Mouse (Mus musculus) limb, embryonic 15.5 days (tissue): ENCODE results near the gene Ebpl. TPM values are rescaled to one million over a fixed set of nuclear protein-coding genes. Genes with fewer than 3 reads are reported as not detected.
"Not testable (repeated sequence)": the region's sequence is repeated elsewhere in the genome, so short reads cannot be mapped to it uniquely, and the experiment has no call there.

Experiments used
- ATAC-seq: fragments of 200-750 bp; cut with Nextera tagmentation; 2 replicates; pipeline ENCODE4 v1.8.0; 2017; ENCODE audit warnings: low read depth, moderate TSS enrichment; ENCODE audit not compliant: insufficient number of reproducible peaks, low FRiP score, low TSS enrichment
- H3K27ac ChIP-seq: fragments of 300-500 bp; sonication (generic); 2 replicates; pipeline ENCODE4 v1.5.1; 2015; ENCODE audit warnings: moderate library complexity, mild to moderate bottlenecking, inconsistent platforms
- H3K27me3 ChIP-seq: fragments of 300-500 bp; sonication (generic); 2 replicates; pipeline ENCODE4 v1.6.1; 2015; ENCODE audit warnings: inconsistent platforms
- H3K36me3 ChIP-seq: fragments of 300-500 bp; sonication (generic); 2 replicates; pipeline ENCODE4 v1.6.1; 2015; ENCODE audit warnings: inconsistent platforms
- H3K4me1 ChIP-seq: fragments of 300-500 bp; sonication (generic); 2 replicates; pipeline ENCODE4 v1.6.1; 2015; ENCODE audit warnings: inconsistent platforms
- H3K4me2 ChIP-seq: fragments of 300-500 bp; sonication (generic); 2 replicates; pipeline ENCODE4 v1.6.1; 2015; ENCODE audit warnings: mild to moderate bottlenecking, inconsistent platforms
- H3K4me3 ChIP-seq: fragments of 300-500 bp; sonication (generic); 2 replicates; pipeline ENCODE4 v1.5.1; 2015; ENCODE audit warnings: mild to moderate bottlenecking, inconsistent platforms
- H3K9ac ChIP-seq: fragments of 300-500 bp; sonication (generic); 2 replicates; pipeline ENCODE4 v1.6.1; 2015; ENCODE audit warnings: inconsistent platforms
- H3K9me3 ChIP-seq: fragments of 300-500 bp; sonication (generic); 2 replicates; pipeline ENCODE4 v1.6.1; 2016; ENCODE audit warnings: inconsistent platforms
- WGBS: fragments of 180-500 bp; shearing (Covaris S2); methylation state at CpG from one replicate; pipeline ENCODE4 v1.1.7; 2015; 5-methylcytosine and 5-hydroxymethylcytosine counted together
- polyA plus RNA-seq: library from polyadenylated mRNA; unstranded; fragments of >200 nt; fragmentation: Nextera tagmentation; extraction: Ambion mirVana; gene quantifications from 2 replicates; pipeline ENCODE4 v1.2.1, GENCODE M21; 2015

The Ebpl gene
- polyA plus RNA-seq, 1 experiment from 2014 or later, result 13.4 TPM

GRCm38 (mm10) chr14:61354251-61355235 lies 5.7 kb downstream of the Ebpl start:
- Histone ChIP-seq H3K36me3 (no peaks in the 10 kb centered on the region; the same call in 1 of the 2 replicates), H3K9me3 (no peaks in the 10 kb centered on the region), H3K4me3 (no peak overlapping the region), H3K4me1 (peaks cover 4% of the 10 kb centered on the region; the same call in 1 of the 2 replicates), H3K27ac (no peak overlapping the region), H3K4me2 (no peak overlapping the region), H3K9ac (no peak overlapping the region), H3K27me3 (no peaks in the 10 kb centered on the region)
- ATAC-seq, result no peak
- WGBS, result 71% methylated on average over 10 of the region's 10 CpGs

- no peak for ATAC-seq
- WGBS, result 53% methylated on average over 6 of the region's 6 CpGs
Observed at GRCm38 (mm10) chr14:61350808-61351207, 9.4 kb downstream of the Ebpl start.

GRCm38 (mm10) chr14:61349876-61350275 lies 10.4 kb downstream of the Ebpl start:
- H3K9me3 ChIP-seq, result no peaks in the 10 kb centered on the region
- H3K4me3 ChIP-seq, result no peak overlapping the region
- no peaks in the 10 kb centered on the region for H3K36me3 ChIP-seq
- no peak overlapping the region for H3K27ac ChIP-seq
- 0 out of 2 replicates have a peak, but pooled peaks cover 4% of the 10 kb centered on the region for H3K4me1 ChIP-seq
- H3K27me3 ChIP-seq, result no peaks in the 10 kb centered on the region
- no peak overlapping the region for H3K4me2 ChIP-seq
- 88% methylated on average over 4 of the region's 4 CpGs for WGBS
- H3K9ac ChIP-seq, result no peak overlapping the region
- ATAC-seq, result no peak

More at GRCm38 (mm10) chr14:61350808-61351207, 9.4 kb downstream of the Ebpl start:
- H3K9me3 ChIP-seq, result no peaks in the 10 kb centered on the region
- no peaks in the 10 kb centered on the region for H3K36me3 ChIP-seq
- H3K4me3 ChIP-seq, result no peak overlapping the region
- H3K9ac ChIP-seq, result no peak overlapping the region
- H3K27ac ChIP-seq, result no peak overlapping the region
- H3K4me2 ChIP-seq, result no peak overlapping the region
- H3K27me3 ChIP-seq, result no peaks in the 10 kb centered on the region
- H3K4me1 ChIP-seq, result 0 out of 2 replicates have a peak, but pooled peaks cover 4% of the 10 kb centered on the region

GRCm38 (mm10) chr14:61346827-61347698 lies 13.2 kb downstream of the Ebpl start:
- H3K27me3 ChIP-seq, result no peaks in the 10 kb centered on the region
- WGBS, result 77% methylated on average over 10 of the region's 10 CpGs
- H3K36me3 ChIP-seq, result no peaks in the 10 kb centered on the region
- no peak overlapping the region for H3K9ac ChIP-seq
- H3K4me1 ChIP-seq, result 0 out of 2 replicates have a peak, but pooled peaks cover 3% of the 10 kb centered on the region
- ATAC-seq, result no peak
- H3K4me3 ChIP-seq, result no peak overlapping the region
- H3K27ac ChIP-seq, result no peak overlapping the region
- no peak overlapping the region for H3K4me2 ChIP-seq
- H3K9me3 ChIP-seq, result no peaks in the 10 kb centered on the region

GRCm38 (mm10) chr14:61344590-61344989 lies 15.6 kb downstream of the Ebpl start:
- Histone ChIP-seq H3K27me3 (no peaks in the 10 kb centered on the region), H3K9me3 (no peaks in the 10 kb centered on the region), H3K4me1 (no peaks in the 10 kb centered on the region), H3K4me3 (no peak overlapping the region), H3K27ac (no peak overlapping the region), H3K9ac (no peak overlapping the region), H3K4me2 (no peak overlapping the region), H3K36me3 (0 out of 2 replicates have a peak, but pooled peaks cover 4% of the 10 kb centered on the region)
- 67% methylated on average over 4 of the region's 5 CpGs for WGBS
- ATAC-seq, result no peak

GRCm38 (mm10) chr14:61339381-61339780 lies 20.9 kb downstream of the Ebpl start:
- H3K36me3 ChIP-seq, result peaks cover 8% of the 10 kb centered on the region; the same call in 1 of the 2 replicates
- no peak overlapping the region for H3K4me3 ChIP-seq
- H3K4me2 ChIP-seq, result no peak overlapping the region
- no peak for ATAC-seq
- no peak overlapping the region for H3K27ac ChIP-seq
- H3K9ac ChIP-seq, result no peak overlapping the region
- WGBS, result 68% methylated on average over 4 of the region's 4 CpGs
- no peaks in the 10 kb centered on the region for H3K27me3 ChIP-seq
- H3K9me3 ChIP-seq, result no peaks in the 10 kb centered on the region
- H3K4me1 ChIP-seq, result no peaks in the 10 kb centered on the region

GRCm38 (mm10) chr14:61330996-61331561 lies 29.2 kb downstream of the Ebpl start:
- H3K36me3 ChIP-seq, result peaks cover 4% of the 10 kb centered on the region; the same call in 1 of the 2 replicates
- no peak overlapping the region for H3K27ac ChIP-seq
- no peak for ATAC-seq
- H3K4me2 ChIP-seq, result no peak overlapping the region
- H3K9ac ChIP-seq, result no peak overlapping the region
- H3K4me1 ChIP-seq, result peaks cover 13% of the 10 kb centered on the region
- no peak overlapping the region for H3K4me3 ChIP-seq
- H3K9me3 ChIP-seq, result no peaks in the 10 kb centered on the region
- WGBS, result 13% methylated on average over 13 of the region's 13 CpGs
- no peaks in the 10 kb centered on the region for H3K27me3 ChIP-seq

GRCm38 (mm10) chr14:61330591-61330990 lies 29.6 kb downstream of the Ebpl start:
- no peak overlapping the region for H3K4me3 ChIP-seq

GRCm38 (mm10) chr14:61327618-61328450 lies 32.4 kb downstream of the Ebpl start:
- Histone ChIP-seq H3K27me3 (no peaks in the 10 kb centered on the region), H3K9ac (no peak overlapping the region), H3K4me2 (peak overlapping the region; percentile 36), H3K27ac (no peak overlapping the region), H3K4me3 (peak overlapping the region; percentile 15), H3K36me3 (no peaks in the 10 kb centered on the region), H3K9me3 (no peaks in the 10 kb centered on the region), H3K4me1 (peaks cover 13% of the 10 kb centered on the region)
- WGBS, result 24% methylated on average over 19 of the region's 19 CpGs
- ATAC-seq, result peak; percentile 50; the same call in 1 of the 2 replicates

More at GRCm38 (mm10) chr14:61330591-61330990, 29.6 kb downstream of the Ebpl start:
- Histone ChIP-seq H3K4me1 (peaks cover 13% of the 10 kb centered on the region), H3K4me2 (no peak overlapping the region), H3K27ac (no peak overlapping the region), H3K9me3 (no peaks in the 10 kb centered on the region), H3K9ac (no peak overlapping the region), H3K36me3 (peaks cover 4% of the 10 kb centered on the region; the same call in 1 of the 2 replicates), H3K27me3 (no peaks in the 10 kb centered on the region)
- ATAC-seq, result no peak
- 81% methylated on average over 11 of the region's 11 CpGs for WGBS

- not testable (repeated sequence) for H3K36me3 ChIP-seq, H3K9ac ChIP-seq, H3K9me3 ChIP-seq, ATAC-seq, H3K27me3 ChIP-seq, H3K4me2 ChIP-seq, H3K4me3 ChIP-seq, H3K27ac ChIP-seq
- WGBS, result 21% methylated on average over 6 of the region's 6 CpGs
- peaks cover 13% of the 10 kb centered on the region for H3K4me1 ChIP-seq
Observed at GRCm38 (mm10) chr14:61327007-61327406, 33.2 kb downstream of the Ebpl start.

GRCm38 (mm10) chr14:61322740-61323139 lies 37.5 kb downstream of the Ebpl start:
- Histone ChIP-seq H3K27me3 (no peaks in the 10 kb centered on the region), H3K27ac (no peak overlapping the region), H3K4me3 (no peak overlapping the region), H3K9ac (no peak overlapping the region), H3K4me1 (peaks cover 3% of the 10 kb centered on the region), H3K4me2 (no peak overlapping the region), H3K36me3 (no peaks in the 10 kb centered on the region), H3K9me3 (no peaks in the 10 kb centered on the region)
- 90% methylated on average over 1 of the region's 1 CpGs for WGBS
- ATAC-seq, result no peak
